Mouse (Mus musculus) forebrain, postnatal 0 days (tissue): Measurements from ENCODE around the gene Hjurp. TPM values are rescaled to one million over a fixed set of nuclear protein-coding genes. Genes with fewer than 3 reads are reported as not detected.

ENCODE experiments used
- ATAC-seq: fragments of 200-750 bp; cut with Nextera tagmentation; 2 replicates; pipeline ENCODE4 v1.8.0; 2017; ENCODE audit warnings: mild to moderate bottlenecking, moderate library complexity
- DNase-seq: peaks from one replicate; pipeline ENCODE4 v3.0.0-alpha.2; 2015
- H3K27ac ChIP-seq: fragments of 300-500 bp; sonication (generic); 2 replicates; pipeline ENCODE4 v1.5.1; 2014; ENCODE audit warnings: low read depth, mild to moderate bottlenecking, antibody characterized with exemption, low read length, moderate library complexity, mixed read lengths
- H3K27me3 ChIP-seq: fragments of 300-500 bp; sonication (generic); 2 replicates; pipeline ENCODE4 v1.6.1; 2014; ENCODE audit warnings: mild to moderate bottlenecking, low read length, mixed read lengths; ENCODE audit not compliant: insufficient read depth
- H3K36me3 ChIP-seq: fragments of 300-500 bp; sonication (generic); 2 replicates; pipeline ENCODE4 v1.6.1; 2014; ENCODE audit warnings: mild to moderate bottlenecking, moderate library complexity; ENCODE audit not compliant: insufficient read depth
- H3K4me1 ChIP-seq: fragments of 300-500 bp; sonication (generic); 2 replicates; pipeline ENCODE4 v1.6.1; 2014; ENCODE audit warnings: antibody characterized with exemption; ENCODE audit not compliant: insufficient read depth
- H3K4me2 ChIP-seq: fragments of 300-500 bp; sonication (generic); 2 replicates; pipeline ENCODE4 v1.6.1; 2014; ENCODE audit warnings: low read depth, mild to moderate bottlenecking, moderate library complexity
- H3K4me3 ChIP-seq: fragments of 300-500 bp; sonication (generic); 2 replicates; pipeline ENCODE4 v1.5.1; 2014; ENCODE audit warnings: low read depth, low read length, mixed read lengths
- H3K9ac ChIP-seq: fragments of 300-500 bp; sonication (generic); 2 replicates; pipeline ENCODE4 v1.6.1; 2014; ENCODE audit warnings: mild to moderate bottlenecking
- H3K9me3 ChIP-seq: fragments of 300-500 bp; sonication (generic); 2 replicates; pipeline ENCODE4 v1.6.1; 2016; ENCODE audit warnings: low read length
- CTCF ChIP-seq: sonication (generic); IDR thresholded peaks from 2 replicates; pipeline ENCODE4 v1.5.1; 2016; ENCODE audit warnings: antibody characterized with exemption, control low read depth, low read depth
- WGBS: fragments of 180-500 bp; shearing (Covaris S2); extraction: QIAGEN DNeasy Blood & Tissue Kit; methylation state at CpG from one replicate; pipeline ENCODE4 v1.1.7; 2014; 5-methylcytosine and 5-hydroxymethylcytosine counted together
- polyA plus RNA-seq: library from polyadenylated mRNA; unstranded; fragments of >200 nt; fragmentation: Nextera tagmentation; extraction: Ambion mirVana; gene quantifications from 2 replicates; pipeline ENCODE4 v1.2.1, GENCODE M21; 2015
- total RNA-seq: library from RNA; depleted of rRNA; stranded (reverse); fragments of >200 nt; gene quantifications from 2 replicates; pipeline ENCODE4 v1.2.3, GENCODE M21; 2014

Hjurp gene
- total and polyA plus RNA-seq, 2 experiments from 2014 or later = 40.0 to 88.0 TPM

- H3K4me3 ChIP-seq = no peak overlapping the region
- ATAC-seq (no peak), DNase-seq (no peak)
- no peaks in the 10 kb centered on the region for H3K27me3 ChIP-seq
- H3K4me1 ChIP-seq = no peaks in the 10 kb centered on the region
- no peak for TF ChIP-seq CTCF
- 51% methylated on average over 4 of the region's 4 CpGs for WGBS
- H3K4me2 ChIP-seq = no peak overlapping the region
- H3K36me3 ChIP-seq = no peaks in the 10 kb centered on the region
- H3K9me3 ChIP-seq = peaks cover 43% of the 10 kb centered on the region
- no peak overlapping the region for H3K27ac ChIP-seq
- no peak overlapping the region for H3K9ac ChIP-seq
Observed at GRCm38 (mm10) chr1:88218591-88218990, 58.8 kb downstream of the Hjurp start.

GRCm38 (mm10) chr1:88218051-88218450, 59.4 kb downstream of the Hjurp start:
- DNase-seq = no peak
- ATAC-seq = no peak
- no peak overlapping the region for H3K27ac ChIP-seq
- no peak overlapping the region for H3K9ac ChIP-seq
- H3K4me3 ChIP-seq = no peak overlapping the region
- WGBS = 77% methylated on average over 9 of the region's 9 CpGs
- H3K36me3 ChIP-seq = no peaks in the 10 kb centered on the region
- H3K9me3 ChIP-seq = peaks cover 48% of the 10 kb centered on the region
- no peaks in the 10 kb centered on the region for H3K4me1 ChIP-seq
- no peak for TF ChIP-seq CTCF
- H3K27me3 ChIP-seq = no peaks in the 10 kb centered on the region
- no peak overlapping the region for H3K4me2 ChIP-seq

GRCm38 (mm10) chr1:88217576-88217975, 59.9 kb downstream of the Hjurp start:
- Histone ChIP-seq H3K9ac (no peak overlapping the region), H3K36me3 (no peaks in the 10 kb centered on the region), H3K4me2 (no peak overlapping the region), H3K4me3 (no peak overlapping the region), H3K4me1 (no peaks in the 10 kb centered on the region), H3K27ac (no peak overlapping the region), H3K27me3 (no peaks in the 10 kb centered on the region), H3K9me3 (peaks cover 53% of the 10 kb centered on the region)
- DNase-seq (no peak), ATAC-seq (no peak)
- 39% methylated on average over 3 of the region's 3 CpGs for WGBS
- no peak for TF ChIP-seq CTCF

- Histone ChIP-seq H3K9ac (no peak overlapping the region), H3K4me2 (no peak overlapping the region), H3K9me3 (peaks cover 56% of the 10 kb centered on the region), H3K36me3 (no peaks in the 10 kb centered on the region), H3K27ac (no peak overlapping the region), H3K4me3 (no peak overlapping the region), H3K27me3 (no peaks in the 10 kb centered on the region), H3K4me1 (no peaks in the 10 kb centered on the region)
- TF ChIP-seq CTCF = 0 out of 2 replicates have a peak, but pooled peaks have one; percentile 24
- ATAC-seq (no peak), DNase-seq (peak; percentile 0)
- WGBS = 67% methylated on average over 2 of the region's 2 CpGs
Observed at GRCm38 (mm10) chr1:88217144-88217543, 60.3 kb downstream of the Hjurp start.

- Histone ChIP-seq H3K9me3 (peaks cover 60% of the 10 kb centered on the region), H3K4me1 (no peaks in the 10 kb centered on the region), H3K4me3 (no peak overlapping the region), H3K9ac (no peak overlapping the region), H3K27ac (no peak overlapping the region), H3K27me3 (no peaks in the 10 kb centered on the region), H3K36me3 (no peaks in the 10 kb centered on the region), H3K4me2 (no peak overlapping the region)
- ATAC-seq (no peak), DNase-seq (no peak)
- WGBS = 55% methylated on average over 2 of the region's 2 CpGs
- TF ChIP-seq CTCF = no peak
Observed at GRCm38 (mm10) chr1:88216551-88216950, 60.9 kb downstream of the Hjurp start.

GRCm38 (mm10) chr1:88215466-88216380, 61.7 kb downstream of the Hjurp start:
- Histone ChIP-seq H3K4me1 (no peaks in the 10 kb centered on the region), H3K36me3 (no peaks in the 10 kb centered on the region), H3K27me3 (no peaks in the 10 kb centered on the region), H3K9me3 (peaks cover 63% of the 10 kb centered on the region), H3K9ac (no peak overlapping the region), H3K4me2 (no peak overlapping the region), H3K4me3 (no peak overlapping the region), H3K27ac (no peak overlapping the region)
- ATAC-seq = no peak
- DNase-seq = peak; percentile 0
- 73% methylated on average over 10 of the region's 10 CpGs for WGBS
- no peak for TF ChIP-seq CTCF

GRCm38 (mm10) chr1:88214462-88214952, 62.9 kb downstream of the Hjurp start:
- H3K27ac ChIP-seq = no peak overlapping the region
- WGBS = 77% methylated on average over 2 of the region's 2 CpGs
- DNase-seq (peak; percentile 0), ATAC-seq (no peak)
- H3K9ac ChIP-seq = no peak overlapping the region
- H3K9me3 ChIP-seq = peaks cover 63% of the 10 kb centered on the region
- no peaks in the 10 kb centered on the region for H3K4me1 ChIP-seq
- no peak for TF ChIP-seq CTCF
- no peaks in the 10 kb centered on the region for H3K27me3 ChIP-seq
- H3K36me3 ChIP-seq = no peaks in the 10 kb centered on the region
- H3K4me3 ChIP-seq = no peak overlapping the region
- no peak overlapping the region for H3K4me2 ChIP-seq
